Mouse (Mus musculus): ENCODE measurements around the gene Atp13a2. TPM values are rescaled to one million over a fixed set of nuclear protein-coding genes. Genes with fewer than 3 reads are reported as not detected.

The Atp13a2 gene
- polyA plus RNA-seq, 1 experiment from 2014 or later: 36.0 TPM

DNA sequence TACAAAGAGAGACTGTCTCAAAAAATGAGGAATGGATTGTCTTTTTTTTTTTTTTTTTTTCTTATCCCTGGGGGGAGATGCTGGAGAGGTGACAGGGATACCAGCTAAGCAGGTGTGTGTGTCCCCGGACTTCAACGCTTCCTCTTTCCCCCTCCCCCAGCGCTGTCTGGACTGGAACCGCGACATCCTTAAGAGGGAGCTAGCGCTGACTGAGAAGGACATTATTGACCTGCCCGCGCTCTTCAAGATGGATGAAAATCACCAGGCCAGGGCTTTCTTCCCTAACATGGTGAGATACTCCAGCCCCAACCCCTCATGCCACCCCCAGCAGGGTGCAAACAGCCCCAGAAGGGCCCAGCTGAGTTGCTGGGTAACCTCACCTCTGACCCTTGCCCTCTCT is 37.6 kb upstream of the Atp13a2 start:
- 81% methylated on average over 8 of the region's 8 CpGs for WGBS
- Histone ChIP-seq H3K9ac (replicated peaks; ENCODE audit: low read depth, low read length) (no peak overlapping the region), H3K4me2 (replicated peaks; ENCODE audit: low read depth, low read length) (no peak overlapping the region), H3K9me3 (ENCODE audit: control insufficient read depth, low read depth, low read length) (no peaks in the 10 kb centered on the region), H3K27me3 (ENCODE audit: control insufficient read depth, insufficient read depth, low read length) (no peaks in the 10 kb centered on the region), H3K27ac (ENCODE audit: low read length) (no peak overlapping the region), H3K36me3 (ENCODE audit: control insufficient read depth, insufficient read depth, low read length) (no peaks in the 10 kb centered on the region), H3K4me3 (ENCODE audit: low read depth, low read length) (no peak overlapping the region), H3K4me1 (ENCODE audit: control insufficient read depth, insufficient read depth, low read length) (no peaks in the 10 kb centered on the region)
- ATAC-seq (ENCODE audit: insufficient number of reproducible peaks, insufficient read depth, low FRiP score, low read depth): no peak

DNA sequence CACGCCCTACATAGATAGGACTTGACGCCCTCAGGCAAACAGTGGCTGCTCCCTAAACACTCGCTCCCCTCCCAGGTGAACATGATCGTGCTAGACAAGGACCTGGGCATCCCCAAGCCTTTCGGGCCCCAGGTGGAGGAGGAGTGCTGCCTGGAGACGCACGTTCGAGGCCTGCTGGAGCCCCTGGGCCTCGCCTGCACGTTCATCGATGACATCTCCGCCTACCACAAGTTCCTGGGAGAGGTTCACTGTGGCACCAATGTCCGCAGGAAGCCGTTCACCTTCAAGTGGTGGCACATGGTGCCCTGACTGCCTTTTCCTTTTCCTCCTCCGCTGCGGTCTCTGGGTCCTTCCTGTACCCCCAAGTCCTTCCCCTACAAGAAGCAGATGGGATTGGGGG is 37.1 kb upstream of the Atp13a2 start:
- H3K27ac ChIP-seq (ENCODE audit: low read length): no peak overlapping the region
- H3K9me3 ChIP-seq (ENCODE audit: control insufficient read depth, low read depth, low read length): no peaks in the 10 kb centered on the region
- no peak overlapping the region for H3K4me3 ChIP-seq (ENCODE audit: low read depth, low read length)
- no peak overlapping the region for H3K4me2 ChIP-seq (replicated peaks; ENCODE audit: low read depth, low read length)
- no peak overlapping the region for H3K9ac ChIP-seq (replicated peaks; ENCODE audit: low read depth, low read length)
- no peaks in the 10 kb centered on the region for H3K36me3 ChIP-seq (ENCODE audit: control insufficient read depth, insufficient read depth, low read length)
- H3K27me3 ChIP-seq (ENCODE audit: control insufficient read depth, insufficient read depth, low read length): no peaks in the 10 kb centered on the region
- 87% methylated on average over 16 of the region's 16 CpGs for WGBS
- ATAC-seq (ENCODE audit: insufficient number of reproducible peaks, insufficient read depth, low FRiP score, low read depth): no peak
- no peaks in the 10 kb centered on the region for H3K4me1 ChIP-seq (ENCODE audit: control insufficient read depth, insufficient read depth, low read length)

DNA sequence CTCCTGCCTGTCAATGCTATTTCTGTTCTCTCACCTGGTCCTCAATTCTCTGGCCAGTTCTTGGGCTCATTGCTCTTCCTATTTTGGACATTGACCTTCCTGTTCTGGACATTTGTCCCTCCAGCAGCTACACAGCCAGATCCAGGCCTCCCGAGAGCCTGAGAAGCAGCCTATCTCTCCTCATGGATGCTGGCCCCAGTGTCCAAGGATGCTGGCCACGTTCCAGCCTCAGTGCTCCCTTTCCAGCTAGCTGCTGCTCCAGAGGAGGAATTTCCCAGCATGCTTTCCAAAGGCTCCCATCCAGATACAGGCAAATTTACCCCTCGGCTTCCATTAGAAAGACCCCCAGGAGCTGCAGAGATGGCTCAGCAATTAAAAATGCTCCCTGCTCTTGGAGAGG is 36.1 kb upstream of the Atp13a2 start:
- H3K4me2 ChIP-seq (replicated peaks; ENCODE audit: low read depth, low read length): no peak overlapping the region
- no peaks in the 10 kb centered on the region for H3K27me3 ChIP-seq (ENCODE audit: control insufficient read depth, insufficient read depth, low read length)
- H3K9ac ChIP-seq (replicated peaks; ENCODE audit: low read depth, low read length): no peak overlapping the region
- no peaks in the 10 kb centered on the region for H3K4me1 ChIP-seq (ENCODE audit: control insufficient read depth, insufficient read depth, low read length)
- no peaks in the 10 kb centered on the region for H3K36me3 ChIP-seq (ENCODE audit: control insufficient read depth, insufficient read depth, low read length)
- ATAC-seq (ENCODE audit: insufficient number of reproducible peaks, insufficient read depth, low FRiP score, low read depth): no peak
- no peak overlapping the region for H3K27ac ChIP-seq (ENCODE audit: low read length)
- no peaks in the 10 kb centered on the region for H3K9me3 ChIP-seq (ENCODE audit: control insufficient read depth, low read depth, low read length)
- H3K4me3 ChIP-seq (ENCODE audit: low read depth, low read length): no peak overlapping the region
- WGBS: 79% methylated on average over 3 of the region's 3 CpGs

DNA sequence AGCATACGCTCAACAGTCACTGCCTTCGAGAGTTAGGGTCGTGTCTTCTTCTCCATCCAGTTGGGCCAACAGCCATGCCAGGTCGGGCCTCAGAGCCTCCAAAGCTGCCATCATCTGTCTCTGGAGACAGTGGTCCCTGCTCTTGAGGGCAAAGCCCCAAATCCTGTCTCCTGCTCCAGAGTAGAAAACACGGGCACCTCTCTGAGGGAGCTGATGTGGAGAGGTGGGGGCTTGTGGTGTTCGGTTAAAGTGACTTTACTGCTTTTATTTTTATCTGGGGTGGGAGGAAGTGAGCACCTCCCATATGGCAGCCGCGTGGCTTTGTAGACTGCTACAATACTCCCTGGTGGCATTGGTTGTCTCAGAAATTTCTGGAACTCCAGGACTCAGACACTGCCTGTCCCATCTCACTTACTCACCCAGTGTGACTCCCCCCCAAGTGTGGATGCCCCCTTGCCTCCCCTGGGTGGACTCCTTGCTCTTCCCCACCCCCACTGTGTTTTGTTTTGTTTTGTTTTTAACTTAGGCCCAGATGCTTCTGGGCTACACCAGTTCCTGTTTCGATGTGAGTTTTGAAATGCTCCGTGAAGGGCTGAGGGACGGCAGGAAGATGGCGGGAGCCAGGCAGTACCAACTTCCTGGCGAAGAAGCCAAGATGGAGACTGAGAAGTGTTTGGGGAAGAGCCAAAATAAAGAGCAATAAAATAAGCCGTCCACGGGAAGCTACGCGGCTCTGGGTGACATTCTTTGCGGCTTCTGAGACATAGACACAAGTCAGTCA is 34.6 kb upstream of the Atp13a2 start:
- Histone ChIP-seq H3K9me3 (ENCODE audit: control insufficient read depth, low read depth, low read length) (no peaks in the 10 kb centered on the region), H3K36me3 (ENCODE audit: control insufficient read depth, insufficient read depth, low read length) (no peaks in the 10 kb centered on the region), H3K4me2 (replicated peaks; ENCODE audit: low read depth, low read length) (no peak overlapping the region), H3K4me3 (ENCODE audit: low read depth, low read length) (no peak overlapping the region), H3K4me1 (ENCODE audit: control insufficient read depth, insufficient read depth, low read length) (no peaks in the 10 kb centered on the region), H3K27ac (ENCODE audit: low read length) (no peak overlapping the region), H3K9ac (replicated peaks; ENCODE audit: low read depth, low read length) (no peak overlapping the region), H3K27me3 (ENCODE audit: control insufficient read depth, insufficient read depth, low read length) (no peaks in the 10 kb centered on the region)
- WGBS: 89% methylated on average over 18 of the region's 18 CpGs
- no peak for ATAC-seq (ENCODE audit: insufficient number of reproducible peaks, insufficient read depth, low FRiP score, low read depth)

DNA sequence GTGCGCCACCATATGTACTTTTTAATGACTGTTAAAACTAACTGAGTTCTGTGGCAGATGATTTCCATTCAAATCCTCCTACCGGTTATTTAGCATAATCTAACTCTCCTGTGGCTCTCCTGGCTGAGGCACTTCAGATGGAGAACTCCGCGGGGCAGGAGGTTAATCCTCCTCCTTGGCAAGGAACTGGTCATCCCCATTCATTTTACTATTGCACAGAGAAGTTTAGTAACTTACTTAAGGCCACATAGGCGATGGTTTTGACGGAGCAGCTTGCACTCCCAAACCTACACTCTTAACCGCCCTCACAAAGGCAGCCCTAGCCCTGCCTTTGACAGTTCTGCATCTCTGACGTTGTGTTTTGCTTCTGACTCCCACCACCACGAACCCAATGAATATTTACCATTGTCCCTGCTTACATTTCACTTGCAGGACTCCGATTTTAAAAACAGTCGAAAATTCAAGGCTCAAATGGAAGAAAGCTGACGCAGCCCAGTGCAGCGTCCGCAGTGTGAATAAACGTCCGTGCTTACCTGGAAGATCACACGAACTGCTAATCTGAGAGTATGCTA is 29.5 kb upstream of the Atp13a2 start:
- Histone ChIP-seq H3K36me3 (ENCODE audit: control insufficient read depth, insufficient read depth, low read length) (no peaks in the 10 kb centered on the region), H3K27me3 (ENCODE audit: control insufficient read depth, insufficient read depth, low read length) (no peaks in the 10 kb centered on the region), H3K4me2 (replicated peaks; ENCODE audit: low read depth, low read length) (peak overlapping the region; percentile 87), H3K4me1 (ENCODE audit: control insufficient read depth, insufficient read depth, low read length) (peaks cover 5% of the 10 kb centered on the region), H3K4me3 (ENCODE audit: low read depth, low read length) (peak overlapping the region; percentile 31), H3K9me3 (ENCODE audit: control insufficient read depth, low read depth, low read length) (no peaks in the 10 kb centered on the region), H3K9ac (replicated peaks; ENCODE audit: low read depth, low read length) (no peak overlapping the region), H3K27ac (ENCODE audit: low read length) (no peak overlapping the region)
- 12% methylated on average over 17 of the region's 17 CpGs for WGBS
- no peak for ATAC-seq (ENCODE audit: insufficient number of reproducible peaks, insufficient read depth, low FRiP score, low read depth)

DNA sequence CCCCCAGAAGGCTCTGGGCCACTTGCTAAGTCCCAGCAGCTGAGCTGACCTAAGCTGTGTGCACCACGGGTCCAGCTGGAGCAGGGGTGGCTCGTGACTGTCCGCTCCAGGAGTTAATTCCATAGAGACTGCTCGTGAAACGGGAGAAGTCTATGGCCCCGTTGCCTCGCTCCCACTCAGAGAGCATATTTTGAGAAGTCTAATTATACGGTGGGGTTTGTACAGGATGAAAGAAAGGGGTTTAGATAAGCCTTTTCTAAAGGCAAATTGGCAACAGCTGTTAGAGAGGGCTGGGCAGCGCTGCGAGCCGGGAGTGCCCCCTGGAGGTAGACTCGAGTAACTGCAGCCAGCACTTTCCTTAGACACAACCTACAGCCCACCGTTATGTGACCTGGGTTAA is 28.9 kb upstream of the Atp13a2 start:
- Histone ChIP-seq H3K27me3 (ENCODE audit: control insufficient read depth, insufficient read depth, low read length) (no peaks in the 10 kb centered on the region), H3K9me3 (ENCODE audit: control insufficient read depth, low read depth, low read length) (no peaks in the 10 kb centered on the region), H3K9ac (replicated peaks; ENCODE audit: low read depth, low read length) (no peak overlapping the region), H3K27ac (ENCODE audit: low read length) (no peak overlapping the region), H3K4me2 (replicated peaks; ENCODE audit: low read depth, low read length) (peak overlapping the region; percentile 87), H3K36me3 (ENCODE audit: control insufficient read depth, insufficient read depth, low read length) (no peaks in the 10 kb centered on the region), H3K4me1 (ENCODE audit: control insufficient read depth, insufficient read depth, low read length) (peaks cover 10% of the 10 kb centered on the region), H3K4me3 (ENCODE audit: low read depth, low read length) (peak overlapping the region; percentile 31)
- ATAC-seq (ENCODE audit: insufficient number of reproducible peaks, insufficient read depth, low FRiP score, low read depth): no peak
- WGBS: 2% methylated on average over 13 of the region's 13 CpGs

DNA sequence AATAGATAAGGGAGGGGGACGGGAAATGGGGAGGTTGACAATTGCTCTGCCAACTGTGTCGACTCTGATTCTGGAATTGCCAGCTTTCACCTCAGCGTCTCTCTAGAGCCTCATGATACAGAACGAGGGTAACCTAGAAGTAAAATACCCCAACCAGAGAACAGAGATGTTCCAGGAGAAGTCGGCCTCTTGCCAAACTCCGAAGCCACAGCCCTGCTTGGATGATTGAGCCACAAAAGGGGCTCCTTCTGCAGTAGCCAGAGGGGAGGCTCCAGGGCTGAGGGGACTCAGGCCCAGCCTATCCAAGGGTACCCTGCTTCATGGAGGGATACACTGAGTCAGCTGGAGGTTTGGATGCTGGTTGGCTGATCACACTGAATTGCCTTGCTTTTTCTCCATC is 28.4 kb upstream of the Atp13a2 start:
- Histone ChIP-seq H3K4me2 (replicated peaks; ENCODE audit: low read depth, low read length) (no peak overlapping the region), H3K4me1 (ENCODE audit: control insufficient read depth, insufficient read depth, low read length) (peaks cover 15% of the 10 kb centered on the region), H3K27me3 (ENCODE audit: control insufficient read depth, insufficient read depth, low read length) (no peaks in the 10 kb centered on the region), H3K27ac (ENCODE audit: low read length) (no peak overlapping the region), H3K9ac (replicated peaks; ENCODE audit: low read depth, low read length) (no peak overlapping the region), H3K9me3 (ENCODE audit: control insufficient read depth, low read depth, low read length) (no peaks in the 10 kb centered on the region), H3K4me3 (ENCODE audit: low read depth, low read length) (no peak overlapping the region), H3K36me3 (ENCODE audit: control insufficient read depth, insufficient read depth, low read length) (no peaks in the 10 kb centered on the region)
- no peak for ATAC-seq (ENCODE audit: insufficient number of reproducible peaks, insufficient read depth, low FRiP score, low read depth)
- 64% methylated on average over 6 of the region's 6 CpGs for WGBS

DNA sequence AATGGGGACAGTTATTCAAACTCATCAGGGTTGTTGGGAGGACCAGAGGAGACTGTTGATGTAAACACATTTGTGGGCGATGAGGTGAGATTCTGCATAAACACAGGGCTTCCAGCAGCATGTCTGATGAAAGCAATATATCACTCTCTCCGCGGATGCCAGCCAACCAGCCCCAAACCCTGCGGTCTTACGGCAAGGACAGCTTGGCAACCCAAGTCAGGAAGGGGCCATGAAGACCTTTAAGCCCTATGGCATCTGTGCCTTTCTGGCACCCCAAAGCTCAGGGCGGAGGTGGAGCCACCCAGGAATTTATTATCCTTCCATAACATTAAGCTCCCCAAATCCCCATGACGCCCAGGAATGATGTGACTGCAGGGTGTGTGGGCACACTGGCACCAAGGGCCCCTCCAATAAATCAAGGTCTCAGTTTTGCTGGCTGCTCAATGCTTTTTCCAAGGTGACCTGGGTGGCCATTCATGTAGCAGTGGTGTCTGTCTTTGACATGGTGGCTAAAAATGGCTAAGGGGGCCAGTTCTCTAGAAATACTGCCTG is 27.5 kb upstream of the Atp13a2 start:
- no peaks in the 10 kb centered on the region for H3K36me3 ChIP-seq (ENCODE audit: control insufficient read depth, insufficient read depth, low read length)
- H3K4me3 ChIP-seq (ENCODE audit: low read depth, low read length): no peak overlapping the region
- H3K4me2 ChIP-seq (replicated peaks; ENCODE audit: low read depth, low read length): no peak overlapping the region
- no peaks in the 10 kb centered on the region for H3K27me3 ChIP-seq (ENCODE audit: control insufficient read depth, insufficient read depth, low read length)
- no peak for ATAC-seq (ENCODE audit: insufficient number of reproducible peaks, insufficient read depth, low FRiP score, low read depth)
- H3K9ac ChIP-seq (replicated peaks; ENCODE audit: low read depth, low read length): no peak overlapping the region
- no peak overlapping the region for H3K27ac ChIP-seq (ENCODE audit: low read length)
- H3K4me1 ChIP-seq (ENCODE audit: control insufficient read depth, insufficient read depth, low read length): peaks cover 15% of the 10 kb centered on the region
- H3K9me3 ChIP-seq (ENCODE audit: control insufficient read depth, low read depth, low read length): no peaks in the 10 kb centered on the region
- WGBS: 72% methylated on average over 7 of the region's 7 CpGs

Measured in stomach, embryonic 14.5 days (tissue).